Comparison of ENCODE assay signal across 26 mouse cellular contexts in the genomic region with DNA sequence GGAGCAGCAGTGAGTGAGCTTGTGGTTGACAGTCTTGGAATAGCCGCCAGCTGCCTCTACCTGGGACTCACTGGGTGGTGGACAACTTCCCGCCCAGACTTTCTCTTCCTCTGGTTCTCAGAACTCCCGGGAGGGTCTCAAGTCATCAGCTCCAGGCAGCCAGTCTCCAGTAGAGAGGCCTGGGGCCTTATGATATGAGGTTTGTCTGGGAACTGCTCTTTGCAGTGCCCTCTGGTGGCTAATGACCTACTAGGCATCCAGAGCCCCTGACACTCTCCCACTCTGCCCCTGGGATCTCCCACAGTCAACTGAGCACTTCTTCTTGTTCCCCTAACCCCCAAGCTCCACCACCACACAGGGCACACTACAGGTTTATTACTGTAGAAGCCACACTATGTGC. TPM values are rescaled to one million over a fixed set of nuclear protein-coding genes. Genes with fewer than 3 reads are reported as not detected.
DNase-seq lines count a peak whose midpoint lies in the region; ATAC-seq and TF ChIP-seq lines count a peak whose summit lies in the region.
"Had no signal": no experiment of that assay in that cellular context is flagged by ENCODE, and none has a peak within 500 bp of the region (broad histone marks: within the 10 kb centered on the region; RNA-seq: fewer than 3 reads in every experiment).

No protein-coding gene starts in this region.

- H3K4me1 ChIP-seq in embryonic facial prominence, embryonic 11.5 days (ENCODE audit: control insufficient read depth, insufficient read depth, low read length) = peaks cover 4% of the 10 kb centered on the region; the same call in 1 of the 2 replicates
- peaks cover 13% of the 10 kb centered on the region for H3K4me1 ChIP-seq in embryonic facial prominence, embryonic 10.5 days
- no peaks in the 10 kb centered on the region for H3K4me1 ChIP-seq in ES-Bruce4 (ENCODE audit: control insufficient read depth, insufficient read depth, low read length)
- H3K4me1 ChIP-seq: stomach, embryonic 15.5 days had no signal

- H3K27ac ChIP-seq in embryonic facial prominence, embryonic 11.5 days (replicated peaks; ENCODE audit: low read depth, low read length) = no peak overlapping the region
- no peak overlapping the region for H3K27ac ChIP-seq in embryonic facial prominence, embryonic 10.5 days (replicated peaks)
- H3K27ac ChIP-seq in left cerebral cortex, adult 2 months = no peak overlapping the region
- no peak overlapping the region for H3K27ac ChIP-seq in ES-Bruce4 (ENCODE audit: insufficient read depth, low read length)
- H3K27ac ChIP-seq: embryonic facial prominence, embryonic 12.5 days; forebrain, embryonic 12.5 days; midbrain, embryonic 13.5 days; neural tube, embryonic 13.5 days; stomach, embryonic 15.5 days had no signal

- ATAC-seq in embryonic facial prominence, embryonic 11.5 days (replicated peaks; ENCODE audit: insufficient number of reproducible peaks, low FRiP score, low TSS enrichment, low read depth) = 0 out of 2 replicates have a peak, but pooled peaks have one; percentile 39
- ATAC-seq: CD4-positive, CD25-positive, alpha-beta regulatory T cell, adult 4 months; intestine, postnatal 0 days; midbrain, embryonic 13.5 days had no signal

- no peaks in the 10 kb centered on the region for H3K9me3 ChIP-seq in embryonic facial prominence, embryonic 11.5 days (replicated peaks; ENCODE audit: control insufficient read depth, low read length)
- H3K9me3 ChIP-seq in embryonic facial prominence, embryonic 10.5 days = no peaks in the 10 kb centered on the region
- H3K9me3 ChIP-seq in ES-Bruce4 (replicated peaks; ENCODE audit: control insufficient read depth, insufficient read depth, low read length, poor library complexity, severe bottlenecking) = no peaks in the 10 kb centered on the region
- H3K9me3 ChIP-seq: embryonic facial prominence, embryonic 12.5 days; forebrain, embryonic 12.5 days; midbrain, embryonic 13.5 days; neural tube, embryonic 13.5 days; stomach, embryonic 15.5 days had no signal

- H3K27me3 ChIP-seq in embryonic facial prominence, embryonic 11.5 days (ENCODE audit: control insufficient read depth, insufficient read depth, low read length) = no peaks in the 10 kb centered on the region
- no peaks in the 10 kb centered on the region for H3K27me3 ChIP-seq in embryonic facial prominence, embryonic 10.5 days (replicated peaks; ENCODE audit: low read depth, poor library complexity, severe bottlenecking)
- H3K27me3 ChIP-seq in ES-Bruce4 (ENCODE audit: control insufficient read depth, insufficient read depth, low read length, poor library complexity, severe bottlenecking) = no peaks in the 10 kb centered on the region
- H3K27me3 ChIP-seq: embryonic facial prominence, embryonic 12.5 days; forebrain, embryonic 12.5 days; midbrain, embryonic 13.5 days; neural tube, embryonic 13.5 days; stomach, embryonic 15.5 days had no signal

- H3K4me3 ChIP-seq in embryonic facial prominence, embryonic 11.5 days (ENCODE audit: low read depth, low read length) = no peak overlapping the region
- H3K4me3 ChIP-seq in embryonic facial prominence, embryonic 10.5 days = no peak overlapping the region
- no peak overlapping the region for H3K4me3 ChIP-seq in left cerebral cortex, adult 2 months
- H3K4me3 ChIP-seq in ES-Bruce4 (ENCODE audit: low read depth, low read length) = no peak overlapping the region
- H3K4me3 ChIP-seq: embryonic facial prominence, embryonic 12.5 days; forebrain, embryonic 12.5 days; midbrain, embryonic 13.5 days; myocyte; neural tube, embryonic 13.5 days; stomach, embryonic 15.5 days had no signal

- intact Hi-C loops in left cerebral cortex, adult 2 months (cut with DNase I) = no loop called here
- intact Hi-C loops in left cerebral cortex, postnatal 4 days (cut with DNase I) = no loop called here

- no peak for TF ChIP-seq POLR2A in ES-Bruce4 (IDR thresholded peaks at IDR 0.05; ENCODE audit: insufficient read depth, low read length)
- TF ChIP-seq POLR2A in brain, embryonic 14.5 days (IDR thresholded peaks at IDR 0.05; ENCODE audit: borderline replicate concordance, extremely low read depth, insufficient read depth, insufficient read length, poor library complexity, severe bottlenecking) = no peak

- 31% methylated on average over 3 of the region's 3 CpGs for WGBS in embryonic facial prominence, embryonic 11.5 days
- 35% methylated on average over 3 of the region's 3 CpGs for WGBS in embryonic facial prominence, embryonic 10.5 days

- H3K4me2 ChIP-seq in embryonic facial prominence, embryonic 11.5 days (ENCODE audit: low read depth, low read length) = no peak overlapping the region
- H3K4me2 ChIP-seq: embryonic facial prominence, embryonic 12.5 days; forebrain, embryonic 12.5 days; midbrain, embryonic 13.5 days; neural tube, embryonic 13.5 days; stomach, embryonic 15.5 days had no signal

- no peak for TF ChIP-seq EP300 in ES-Bruce4 (IDR thresholded peaks at IDR 0.05; ENCODE audit: insufficient read depth, low read depth, low read length)

- no peak overlapping the region for H3K9ac ChIP-seq in embryonic facial prominence, embryonic 11.5 days (replicated peaks; ENCODE audit: low read length)
- no peak overlapping the region for H3K9ac ChIP-seq in ES-Bruce4 (ENCODE audit: low read depth, poor library complexity, severe bottlenecking)
- H3K9ac ChIP-seq: embryonic facial prominence, embryonic 12.5 days; forebrain, embryonic 12.5 days; midbrain, embryonic 13.5 days; neural tube, embryonic 13.5 days; stomach, embryonic 15.5 days had no signal

- peak; percentile 48 for TF ChIP-seq CTCF in left cerebral cortex, adult 2 months (IDR thresholded peaks at IDR 0.05)
- peak; percentile 60 for TF ChIP-seq CTCF in ES-Bruce4 (IDR thresholded peaks at IDR 0.05; ENCODE audit: low read depth, low read length)
- peak; percentile 39; the same call in 1 of the 2 replicates for TF ChIP-seq CTCF in brain, embryonic 14.5 days (IDR thresholded peaks at IDR 0.05; ENCODE audit: borderline replicate concordance, extremely low read depth, insufficient read depth, insufficient read length)

- no peaks in the 10 kb centered on the region for H3K36me3 ChIP-seq in embryonic facial prominence, embryonic 11.5 days (replicated peaks; ENCODE audit: control insufficient read depth, insufficient read depth, low read depth, low read length)
- H3K36me3 ChIP-seq in embryonic facial prominence, embryonic 10.5 days (replicated peaks) = no peaks in the 10 kb centered on the region
- no peaks in the 10 kb centered on the region for H3K36me3 ChIP-seq in ES-Bruce4 (ENCODE audit: control insufficient read depth, insufficient read depth, low read length, poor library complexity, severe bottlenecking)
- H3K36me3 ChIP-seq: embryonic facial prominence, embryonic 12.5 days; forebrain, embryonic 12.5 days; midbrain, embryonic 13.5 days; neural tube, embryonic 13.5 days; stomach, embryonic 15.5 days had no signal

- DNase-seq in embryonic facial prominence, embryonic 11.5 days (ENCODE audit: low spot score) = peak; percentile 26
- no peak for DNase-seq in embryonic facial prominence, embryonic 10.5 days (ENCODE audit: low spot score)
- DNase-seq in left cerebral cortex, adult 2 months (ENCODE audit: extremely low spot score in 1 of 2, low spot score in 2 of 2) = no peak
- DNase-seq in left cerebral cortex, postnatal 4 days = no peak
- no peak for DNase-seq in brain, embryonic 14.5 days (ENCODE audit: low read depth)
- no peak for DNase-seq in urinary bladder, adult 2 months (ENCODE audit: low spot score)
- no peak for DNase-seq in cerebellum, adult 11 months
- DNase-seq: adrenal gland, postnatal 10 days; cerebellum, adult 11-12 months; cerebellum, postnatal 10 days; heart, postnatal 4 days; lung, postnatal 10 days; thymus, adult 2 months; thymus, postnatal 4 days had no signal

RNA-seq across cellular contexts. Expression of gene Tmem132d, which starts 27.7 kb away (rescaled TPM):
- polyA plus RNA-seq in embryonic facial prominence, embryonic 11.5 days (2014; fragmentation: Nextera tagmentation; extraction: Ambion mirVana) = 0.39 and 0.56 TPM in 2 replicates
- 0.18 and 0.85 TPM in 2 replicates for polyA plus RNA-seq in embryonic facial prominence, embryonic 10.5 days (2016; fragmentation: Nextera tagmentation; extraction: Ambion mirVana)
- total RNA-seq in left cerebral cortex, adult 2 months (2021) = 10 to 100 TPM; 57.7 to 59.9 TPM
- total RNA-seq in left cerebral cortex, postnatal 4 days (2021) = 10 to 100 TPM in 1 of 2 experiments, 1 to 10 TPM in 1; 6.3 to 10.0 TPM
- 0.19 and 0.32 TPM in 2 replicates for polyA plus RNA-seq in ES-Bruce4 (2011; ENCODE audit: insufficient read depth, insufficient read length, low read depth, missing spikeins)
- polyA plus RNA-seq in brain, embryonic 14.5 days (2012; rRNA removed) = 2.4 and 5.8 TPM in 2 replicates
- polyA plus RNA-seq in urinary bladder, adult 2 months (2012; rRNA removed) = 0.03 and 0.06 TPM in 2 replicates
- total RNA-seq: liver, adult 2 months; MEL had no signal
- polyA plus RNA-seq: CD4-positive, CD25-positive, alpha-beta regulatory T cell, adult 4 months; intestine, postnatal 0 days; liver, adult 2 months; liver, embryonic 16.5 days; myocyte had no signal
